Mouse (Mus musculus) CH12.LX (cell line): Measurements from ENCODE around the gene Angptl6. TPM values are rescaled to one million over a fixed set of nuclear protein-coding genes. Genes with fewer than 3 reads are reported as not detected.

Experiments used
- DNase-seq: peaks from one replicate; pipeline ENCODE4 v3.0.0-alpha.2; 2013; ENCODE audit errors: extremely low read depth
- H3K27ac ChIP-seq: 2 replicates; pipeline ENCODE4 v1.5.1; 2012; ENCODE audit warnings: low read depth, mild to moderate bottlenecking, control low read depth, moderate library complexity; ENCODE audit not compliant: insufficient read depth
- H3K27me3 ChIP-seq: replicated peaks from 2 replicates; pipeline ENCODE3; 2012; ENCODE audit warnings: inconsistent platforms
- H3K36me3 ChIP-seq, 2 experiments: replicated peaks in 1 of 2; 2 replicates each; pipeline versions ENCODE3 to v1.6.1; 2012; ENCODE audit warnings: inconsistent platforms in 1 of 2, low read length in 1 of 2, mild to moderate bottlenecking in 1 of 2, mixed read lengths in 1 of 2, moderate library complexity in 1 of 2; ENCODE audit not compliant: control insufficient read depth in 1 of 2, insufficient read depth in 1 of 2
- H3K4me1 ChIP-seq, 2 experiments: 2 replicates each; pipeline ENCODE4 v1.6.1; 2012; ENCODE audit warnings: inconsistent platforms in 1 of 2, moderate library complexity in 1 of 2; ENCODE audit not compliant: insufficient read depth in 2 of 2, control insufficient read depth in 1 of 2
- H3K4me2 ChIP-seq: 2 replicates; pipeline ENCODE4 v1.6.1; 2012; ENCODE audit warnings: low read depth, mild to moderate bottlenecking, control low read depth; ENCODE audit not compliant: poor library complexity, insufficient read depth, severe bottlenecking
- H3K4me3 ChIP-seq, 3 experiments: fragments of 150-350 bp in 1 of 3; sonication (generic) in 1 of 3; replicated peaks in 1 of 3; 2 replicates each; pipeline versions ENCODE3 to v1.5.1; 2011 to 2012; ENCODE audit warnings: low read depth in 2 of 3, low read length in 2 of 3, mild to moderate bottlenecking in 2 of 3, moderate library complexity in 2 of 3, control low read depth in 1 of 3, improper control_type of control experiment in 1 of 3, inconsistent platforms in 1 of 3, mixed read lengths in 1 of 3; ENCODE audit not compliant: poor library complexity in 1 of 3
- H3K79me2 ChIP-seq: replicated peaks from 2 replicates; pipeline ENCODE4 v1.6.1; 2012; ENCODE audit warnings: mild to moderate bottlenecking, moderate library complexity; ENCODE audit not compliant: control insufficient read depth, poor library complexity, insufficient read depth, severe bottlenecking; ENCODE audit errors: extremely low read depth
- H3K9ac ChIP-seq: 2 replicates; pipeline ENCODE4 v1.6.1; 2012; ENCODE audit warnings: low read depth, mild to moderate bottlenecking, control low read depth, moderate library complexity; ENCODE audit not compliant: insufficient read depth
- H3K9me3 ChIP-seq: replicated peaks from 2 replicates; pipeline ENCODE3; 2012; ENCODE audit warnings: low read length, inconsistent platforms, mixed read lengths
- BHLHE40 ChIP-seq: IDR thresholded peaks from 2 replicates; pipeline ENCODE4 v1.6.1; 2011; ENCODE audit warnings: mild to moderate bottlenecking, low read depth, low read length, improper control_type of control experiment
- CHD2 ChIP-seq: IDR thresholded peaks from 2 replicates; pipeline ENCODE4 v1.6.1; 2011; ENCODE audit warnings: low read length, improper control_type of control experiment
- CTCF ChIP-seq, 2 experiments: IDR thresholded peaks in 1 of 2; conservative IDR thresholded peaks in 1 of 2; 2 replicates each; pipeline ENCODE4 v1.5.1; 2011 to 2012; ENCODE audit warnings: low read depth in 2 of 2, low read length in 2 of 2, improper control_type of control experiment in 1 of 2, inconsistent platforms in 1 of 2, mild to moderate bottlenecking in 1 of 2, moderate library complexity in 1 of 2
- HCFC1 ChIP-seq: IDR thresholded peaks from 2 replicates; pipeline ENCODE4 v1.6.1; 2012; ENCODE audit warnings: low read depth, mild to moderate bottlenecking, inconsistent platforms, low read length, improper control_type of control experiment
- IRF4 ChIP-seq: IDR thresholded peaks from 2 replicates; pipeline ENCODE4 v1.6.1; 2014; ENCODE audit warnings: low read depth, mild to moderate bottlenecking, inconsistent platforms, low read length, improper control_type of control experiment
- KAT2A ChIP-seq: IDR thresholded peaks from 2 replicates; pipeline ENCODE4 v1.6.1; 2012; ENCODE audit warnings: low read length, improper control_type of control experiment, inconsistent platforms; ENCODE audit not compliant: insufficient replicate concordance
- MAFK ChIP-seq: IDR thresholded peaks from 2 replicates; pipeline ENCODE4 v1.6.1; 2011; ENCODE audit warnings: low read length, improper control_type of control experiment; ENCODE audit not compliant: insufficient replicate concordance
- MAX ChIP-seq: IDR thresholded peaks from 2 replicates; pipeline ENCODE4 v1.6.1; 2011; ENCODE audit warnings: low read length, improper control_type of control experiment
- MXI1 ChIP-seq: IDR thresholded peaks from 2 replicates; pipeline ENCODE4 v1.6.1; 2011; ENCODE audit warnings: mild to moderate bottlenecking, low read depth, low read length, improper control_type of control experiment
- MYC ChIP-seq: IDR thresholded peaks from 2 replicates; pipeline ENCODE4 v1.6.1; 2011; ENCODE audit warnings: low read depth, mild to moderate bottlenecking, improper control_type of control experiment, low read length
- NRF1 ChIP-seq: IDR thresholded peaks from 2 replicates; pipeline ENCODE4 v1.6.1; 2014; ENCODE audit warnings: low read depth, mild to moderate bottlenecking, inconsistent platforms, low read length, improper control_type of control experiment, moderate library complexity
- PAX5 ChIP-seq: IDR thresholded peaks from 2 replicates; pipeline ENCODE4 v1.6.1; 2012; ENCODE audit warnings: low read length, inconsistent platforms, mixed read lengths
- RAD21 ChIP-seq: IDR thresholded peaks from 2 replicates; pipeline ENCODE4 v1.6.1; 2011; ENCODE audit warnings: low read depth, mild to moderate bottlenecking, low read length, improper control_type of control experiment, moderate library complexity
- RCOR1 ChIP-seq: conservative IDR thresholded peaks from 2 replicates; pipeline ENCODE4 v1.6.1; 2012; ENCODE audit warnings: low read depth, mild to moderate bottlenecking, inconsistent platforms, low read length, improper control_type of control experiment
- SIN3A ChIP-seq: IDR thresholded peaks from 2 replicates; pipeline ENCODE4 v1.6.1; 2012; ENCODE audit warnings: low read length, improper control_type of control experiment, inconsistent platforms
- SMC3 ChIP-seq: IDR thresholded peaks from 2 replicates; pipeline ENCODE4 v1.6.1; 2011; ENCODE audit warnings: low read depth, low read length, improper control_type of control experiment
- TCF12 ChIP-seq: IDR thresholded peaks from 2 replicates; pipeline ENCODE4 v1.6.1; 2014; ENCODE audit warnings: low read depth, mild to moderate bottlenecking, inconsistent platforms, low read length, improper control_type of control experiment
- USF2 ChIP-seq: conservative IDR thresholded peaks from 2 replicates; pipeline ENCODE4 v1.6.1; 2011; ENCODE audit warnings: low read depth, low read length, improper control_type of control experiment
- ZNF384 ChIP-seq: IDR thresholded peaks from 2 replicates; pipeline ENCODE4 v1.6.1; 2012; ENCODE audit warnings: low read depth, low read length, improper control_type of control experiment, inconsistent platforms
- dilution Hi-C: fragments of 300-500 bp; cut with MboI; formaldehyde crosslinking; loops from 2 replicates; pipeline ENCODE4 v1.14.3; 2020; ENCODE audit warnings: low sequenced_read_pairs; ENCODE audit not compliant: extremely low pct_unique_long_range_greater_than_20kb, extremely low pct_ligation_motif_present
- in situ Hi-C: fragments of 300-500 bp; cut with MboI; formaldehyde crosslinking; loops from 3 replicates; pipeline ENCODE4 v1.14.3; 2019; ENCODE audit warnings: low sequenced_read_pairs, low pct_ligation_motif_present, low pct_unique_long_range_greater_than_20kb, mixed read lengths
- polyA plus RNA-seq: library from polyadenylated mRNA; unstranded; fragments of >175 nt; gene quantifications from 2 replicates; pipeline ENCODE4 v1.2.1, GENCODE M21; 2012; ENCODE audit warnings: low read depth; ENCODE audit not compliant: insufficient read length
- total RNA-seq, 2 experiments: library from RNA; depleted of rRNA; stranded (reverse); fragments of 300-350 nt in 1 of 2; fragments of >200 nt in 1 of 2; gene quantifications; 2 replicates each; pipeline ENCODE4 v1.2.3; 2012 to 2014

The Angptl6 gene
- total and polyA plus RNA-seq, 3 experiments: 0.57 to 11.8 (median 2.0) TPM

GRCm38 (mm10) chr9:20850179-20850578 lies 29.3 kb downstream of the Angptl6 start:
- H3K9me3 ChIP-seq: no peaks in the 10 kb centered on the region

DNA sequence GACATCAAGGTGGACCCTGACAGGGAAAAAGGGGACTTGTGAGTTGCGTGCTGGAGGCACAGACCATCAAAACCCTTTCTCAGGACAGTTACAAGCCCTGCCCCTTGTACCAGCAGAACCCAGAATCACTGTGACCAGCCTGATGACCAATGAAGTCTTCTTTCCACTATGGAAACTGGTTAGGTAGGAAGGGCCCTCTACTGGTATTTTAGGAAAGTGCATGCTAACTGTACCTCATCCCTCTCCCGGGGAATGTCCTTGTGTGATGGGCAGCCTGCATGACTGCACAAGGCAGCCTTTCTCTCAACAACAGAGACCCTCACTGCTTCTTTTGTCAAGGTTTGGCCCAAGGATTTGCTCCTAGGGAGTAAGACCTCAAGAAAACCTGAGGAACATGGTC lies 36.9 kb downstream of the Angptl6 start:
- TF ChIP-seq CTCF (conservative IDR thresholded peaks at IDR 0.05 in 1 of 2, IDR thresholded peaks at IDR 0.05 in 1 of 2; ENCODE audit: low read depth in 2 of 2, low read length in 2 of 2) (peak; percentile 68 to 69), MYC (no peak), MAX (no peak), SMC3 (peak; percentile 43), RAD21 (peak; percentile 40), MXI1 (no peak)
- TF ChIP-seq, all 38 proteins: peak for 3
- Histone ChIP-seq H3K9me3 (peaks cover 10% of the 10 kb centered on the region), H3K79me2 (no peaks in the 10 kb centered on the region), H3K4me2 (no peak overlapping the region), H3K27me3 (peaks cover 60% of the 10 kb centered on the region), H3K36me3 (no peaks in the 10 kb centered on the region), H3K4me1 (no peaks in the 10 kb centered on the region), H3K4me3 (no peak overlapping the region), H3K9ac (no peak overlapping the region), H3K27ac (no peak overlapping the region)
- dilution Hi-C loops (no loop called here), in situ Hi-C loops (no loop called here)
- DNase-seq: no peak

More at GRCm38 (mm10) chr9:20850179-20850578, 29.3 kb downstream of the Angptl6 start:
- dilution Hi-C loops (no loop called here), in situ Hi-C loops (no loop called here)
- Histone ChIP-seq H3K27ac (no peak overlapping the region), H3K4me3 (no peak overlapping the region), H3K4me1 (no peaks in the 10 kb centered on the region), H3K4me2 (no peak overlapping the region), H3K9ac (no peak overlapping the region), H3K79me2 (no peaks in the 10 kb centered on the region), H3K36me3 (no peaks in the 10 kb centered on the region), H3K27me3 (peaks cover 78% of the 10 kb centered on the region)
- DNase-seq: no peak
- TF ChIP-seq ZNF384 (no peak), MAFK (no peak), CHD2 (no peak), NRF1 (no peak), SMC3 (no peak), RCOR1 (no peak), IRF4 (no peak), HCFC1 (no peak), RAD21 (no peak), SIN3A (no peak), KAT2A (no peak)

GRCm38 (mm10) chr9:20842211-20842610 lies 37.3 kb downstream of the Angptl6 start:
- dilution Hi-C loops (no loop called here), in situ Hi-C loops (no loop called here)
- no peak for DNase-seq
- Histone ChIP-seq H3K4me3 (no peak overlapping the region), H3K27me3 (peaks cover 57% of the 10 kb centered on the region), H3K4me1 (no peaks in the 10 kb centered on the region), H3K27ac (no peak overlapping the region), H3K9me3 (peaks cover 10% of the 10 kb centered on the region), H3K9ac (no peak overlapping the region), H3K36me3 (no peaks in the 10 kb centered on the region), H3K79me2 (no peaks in the 10 kb centered on the region), H3K4me2 (no peak overlapping the region)
- TF ChIP-seq USF2 (no peak), TCF12 (no peak), BHLHE40 (no peak), ZNF384 (no peak), PAX5 (no peak)
